Mouse (Mus musculus) MEL (cell line): ENCODE measurements at regions not wholly inside any gene's neighbourhood (a gene's known extent, or its start where the extent isn't known, plus 50 kb on each side); places are given as distances from the start of the nearest gene placed in this dataset.

Experiments
- DNase-seq: peaks from one replicate; pipeline ENCODE4 v3.0.0; 2011; ENCODE audit warnings: low read depth, low spot score
- H3K27ac ChIP-seq: 2 replicates; pipeline ENCODE4 v1.5.1; 2012; ENCODE audit warnings: low read depth, mild to moderate bottlenecking, control low read depth, low read length, moderate library complexity; ENCODE audit not compliant: control insufficient read depth
- H3K27me3 ChIP-seq, 2 experiments: fragments of 150-350 bp in 1 of 2; sonication (generic) in 1 of 2; 2 replicates each; pipeline ENCODE4 v1.6.1; 2012; ENCODE audit warnings: low read length in 2 of 2, mild to moderate bottlenecking in 2 of 2, improper control_type of control experiment in 1 of 2, moderate library complexity in 1 of 2; ENCODE audit not compliant: insufficient read depth in 2 of 2, control insufficient read depth in 1 of 2
- H3K36me3 ChIP-seq, 2 experiments: 2 replicates each; pipeline ENCODE4 v1.6.1; 2012 to 2014; ENCODE audit warnings: low read length in 2 of 2, improper control_type of control experiment in 1 of 2, inconsistent platforms in 1 of 2, mild to moderate bottlenecking in 1 of 2; ENCODE audit not compliant: insufficient read depth in 2 of 2, control insufficient read depth in 1 of 2
- H3K4me1 ChIP-seq, 2 experiments: fragments of 150-350 bp in 1 of 2; sonication (generic) in 1 of 2; 2 replicates each; pipeline ENCODE4 v1.6.1; 2012; ENCODE audit warnings: low read length in 2 of 2, improper control_type of control experiment in 1 of 2, mild to moderate bottlenecking in 1 of 2; ENCODE audit not compliant: insufficient read depth in 2 of 2, control insufficient read depth in 1 of 2
- H3K4me3 ChIP-seq, 2 experiments: fragments of 150-350 bp in 1 of 2; sonication (generic) in 1 of 2; 2 replicates each; pipeline ENCODE4 v1.5.1; 2012; ENCODE audit warnings: low read depth in 2 of 2, low read length in 2 of 2, mild to moderate bottlenecking in 2 of 2, moderate library complexity in 2 of 2, control low read depth in 1 of 2, improper control_type of control experiment in 1 of 2; ENCODE audit not compliant: control insufficient read depth in 1 of 2, insufficient read depth in 1 of 2
- H3K79me2 ChIP-seq: 2 replicates; pipeline ENCODE4 v1.6.1; 2012; ENCODE audit warnings: mild to moderate bottlenecking, low read length, moderate library complexity; ENCODE audit not compliant: control insufficient read depth, poor library complexity, insufficient read depth
- H3K9ac ChIP-seq: 2 replicates; pipeline ENCODE4 v1.6.1; 2012; ENCODE audit warnings: low read depth, mild to moderate bottlenecking, control low read depth, low read length, moderate library complexity; ENCODE audit not compliant: control insufficient read depth, poor library complexity, severe bottlenecking
- H3K9me3 ChIP-seq: fragments of 150-350 bp; sonication (generic); replicated peaks from 2 replicates; pipeline ENCODE4 v1.6.1; 2012; ENCODE audit warnings: mild to moderate bottlenecking, low read length, improper control_type of control experiment, moderate library complexity; ENCODE audit not compliant: insufficient read depth
- BHLHE40 ChIP-seq: IDR thresholded peaks from 2 replicates; pipeline ENCODE4 v1.6.1; 2012; ENCODE audit warnings: low read depth, mild to moderate bottlenecking, inconsistent platforms, low read length, improper control_type of control experiment, borderline replicate concordance
- CHD1 ChIP-seq: IDR thresholded peaks from 2 replicates; pipeline ENCODE4 v1.6.1; 2012; ENCODE audit warnings: low read depth, mild to moderate bottlenecking, inconsistent platforms, low read length, improper control_type of control experiment
- ELF1 ChIP-seq: IDR thresholded peaks from 2 replicates; pipeline ENCODE4 v1.6.1; 2014; ENCODE audit warnings: low read depth, mild to moderate bottlenecking, inconsistent platforms, low read length, improper control_type of control experiment, moderate library complexity
- EP300 ChIP-seq, 2 experiments: IDR thresholded peaks; 2 replicates each; pipeline ENCODE4 v1.6.1; 2011; ENCODE audit warnings: improper control_type of control experiment in 2 of 2, low read length in 2 of 2, low read depth in 1 of 2, mild to moderate bottlenecking in 1 of 2
- ETS1 ChIP-seq: IDR thresholded peaks from 2 replicates; pipeline ENCODE4 v1.6.1; 2012; ENCODE audit warnings: low read depth, mild to moderate bottlenecking, inconsistent platforms, low read length, improper control_type of control experiment, moderate library complexity
- GATA1 ChIP-seq: IDR thresholded peaks from 2 replicates; pipeline ENCODE4 v1.6.1; 2011; ENCODE audit warnings: low read depth, low read length, improper control_type of control experiment
- HCFC1 ChIP-seq: IDR thresholded peaks from 2 replicates; pipeline ENCODE4 v1.6.1; 2012; ENCODE audit warnings: low read depth, mild to moderate bottlenecking, inconsistent platforms, low read length, improper control_type of control experiment, moderate library complexity
- KAT2A ChIP-seq: conservative IDR thresholded peaks from 2 replicates; pipeline ENCODE4 v1.6.1; 2012; ENCODE audit warnings: low read depth, low read length, improper control_type of control experiment, inconsistent platforms
- MAFK ChIP-seq: IDR thresholded peaks from 2 replicates; pipeline ENCODE4 v1.6.1; 2011; ENCODE audit warnings: low read depth, mild to moderate bottlenecking, low read length, improper control_type of control experiment, borderline replicate concordance
- MAZ ChIP-seq: IDR thresholded peaks from 2 replicates; pipeline ENCODE4 v1.6.1; 2012; ENCODE audit warnings: low read depth, mild to moderate bottlenecking, inconsistent platforms, low read length, improper control_type of control experiment
- MXI1 ChIP-seq: IDR thresholded peaks from 2 replicates; pipeline ENCODE4 v1.6.1; 2011; ENCODE audit warnings: mild to moderate bottlenecking, low read depth, low read length, improper control_type of control experiment
- POLR2A ChIP-seq, 2 experiments: IDR thresholded peaks; 2 replicates each; pipeline ENCODE4 v1.6.1; 2011 to 2012; ENCODE audit warnings: low read length in 2 of 2, mild to moderate bottlenecking in 2 of 2, control low read depth in 1 of 2, improper control_type of control experiment in 1 of 2, low read depth in 1 of 2, moderate library complexity in 1 of 2; ENCODE audit not compliant: control insufficient read depth in 1 of 2, insufficient read depth in 1 of 2, poor library complexity in 1 of 2
- POLR2AphosphoS2 ChIP-seq: IDR thresholded peaks from 2 replicates; pipeline ENCODE4 v1.6.1; 2011; ENCODE audit warnings: low read length, improper control_type of control experiment
- SIN3A ChIP-seq: IDR thresholded peaks from 2 replicates; pipeline ENCODE4 v1.6.1; 2012; ENCODE audit warnings: low read length, improper control_type of control experiment, inconsistent platforms
- SMC3 ChIP-seq: IDR thresholded peaks from 2 replicates; pipeline ENCODE4 v1.6.1; 2011; ENCODE audit warnings: low read depth, low read length, improper control_type of control experiment
- TAL1 ChIP-seq: IDR thresholded peaks from 2 replicates; pipeline ENCODE4 v1.6.1; 2012; ENCODE audit warnings: mild to moderate bottlenecking, inconsistent platforms, low read length, moderate library complexity, mixed read lengths
- TCF12 ChIP-seq: IDR thresholded peaks from 2 replicates; pipeline ENCODE4 v1.6.1; 2014; ENCODE audit warnings: low read depth, mild to moderate bottlenecking, inconsistent platforms, low read length, improper control_type of control experiment, moderate library complexity
- USF1 ChIP-seq: IDR thresholded peaks from 2 replicates; pipeline ENCODE4 v1.6.1; 2014; ENCODE audit warnings: low read depth, mild to moderate bottlenecking, inconsistent platforms, low read length, improper control_type of control experiment, moderate library complexity
- ZC3H11A ChIP-seq: IDR thresholded peaks from 2 replicates; pipeline ENCODE4 v1.6.1; 2012; ENCODE audit warnings: low read depth, mild to moderate bottlenecking, inconsistent platforms, low read length, improper control_type of control experiment
- ZKSCAN1 ChIP-seq: IDR thresholded peaks from 2 replicates; pipeline ENCODE4 v1.6.1; 2012; ENCODE audit warnings: low read depth, mild to moderate bottlenecking, inconsistent platforms, low read length, improper control_type of control experiment, moderate library complexity
- ZMIZ1 ChIP-seq: IDR thresholded peaks from 2 replicates; pipeline ENCODE4 v1.6.1; 2012; ENCODE audit warnings: low read depth, mild to moderate bottlenecking, inconsistent platforms, low read length, improper control_type of control experiment, moderate library complexity
- ZNF384 ChIP-seq: IDR thresholded peaks from 2 replicates; pipeline ENCODE4 v1.6.1; 2012; ENCODE audit warnings: low read depth, mild to moderate bottlenecking, inconsistent platforms, low read length, improper control_type of control experiment

DNA sequence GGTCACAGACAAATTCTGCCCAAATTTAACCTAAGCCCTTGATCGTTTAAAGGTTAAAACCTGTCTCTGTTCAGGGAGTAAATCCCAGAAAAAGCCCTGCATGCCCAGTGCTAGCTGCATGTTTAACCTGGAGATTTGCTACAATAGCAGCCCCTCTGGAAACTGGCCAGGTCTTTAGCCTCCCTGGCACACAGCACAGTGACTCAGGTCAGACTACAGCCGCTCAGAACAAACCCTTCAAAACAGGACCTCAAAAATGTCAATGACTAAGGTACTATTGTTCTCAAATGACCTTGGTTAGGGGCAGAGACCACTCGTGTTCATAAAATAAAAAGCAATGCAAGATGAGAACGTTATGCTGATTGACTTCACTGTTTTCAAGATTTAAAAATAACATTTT lies 101.8 kb upstream of the Ccn2 start:
- TF ChIP-seq MAFK (no peak), ELF1 (no peak), MXI1 (no peak), CHD1 (no peak), HCFC1 (no peak), ZNF384 (no peak), SMC3 (no peak), ZMIZ1 (no peak), MAZ (no peak), POLR2AphosphoS2 (no peak), BHLHE40 (no peak), ZKSCAN1 (no peak), ZC3H11A (no peak), USF1 (no peak)
- H3K36me3 ChIP-seq: no peaks in the 10 kb centered on the region; a peak in 2 of 4 replicates
- H3K79me2 ChIP-seq: no peaks in the 10 kb centered on the region
- no peak overlapping the region for H3K27ac ChIP-seq
- no peak overlapping the region for H3K9ac ChIP-seq
- H3K4me3 ChIP-seq: no peak overlapping the region
- H3K4me1 ChIP-seq: peaks cover 0 to 4% of the 10 kb centered on the region in 2 experiments; a peak in 1 of 4 replicates
- no peaks in the 10 kb centered on the region for H3K9me3 ChIP-seq
- H3K27me3 ChIP-seq: no peaks in the 10 kb centered on the region
- peak; percentile 5 for DNase-seq

DNA sequence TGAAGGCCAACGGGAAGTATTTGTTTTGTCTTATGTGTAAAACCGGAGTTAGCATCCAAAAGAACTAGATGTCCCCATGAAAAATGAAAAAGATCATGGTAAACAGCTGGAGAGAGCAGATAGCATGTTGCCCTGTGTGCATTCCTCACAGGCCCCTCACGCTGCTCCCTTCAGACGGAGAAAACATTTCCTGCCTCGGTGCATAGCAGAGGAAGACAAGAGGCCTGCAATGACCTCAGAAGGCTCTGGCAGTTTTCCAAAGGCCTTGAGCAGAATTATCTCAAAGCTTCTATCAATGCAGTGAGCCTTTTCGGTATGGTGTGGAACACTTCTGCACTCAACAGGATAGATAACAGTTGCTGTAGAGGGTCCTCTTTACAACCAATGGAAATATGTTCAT lies 101.3 kb upstream of the Ccn2 start:
- DNase-seq: peak; percentile 59
- no peak overlapping the region for H3K9ac ChIP-seq
- no peaks in the 10 kb centered on the region; a peak in 2 of 4 replicates for H3K36me3 ChIP-seq
- TF ChIP-seq SIN3A (no peak), TAL1 (peak; percentile 7; the same call in 1 of the 2 replicates), TCF12 (0 out of 2 replicates have a peak, but pooled peaks have one; percentile 21), CHD1 (no peak), MAZ (no peak), BHLHE40 (no peak), POLR2A (IDR thresholded peaks at IDR 0.05; ENCODE audit: control insufficient read depth in 1 of 2, insufficient read depth in 1 of 2, low read depth in 1 of 2, low read length in 2 of 2, poor library complexity in 1 of 2) (no peak), ETS1 (peak; percentile 46), EP300 (IDR thresholded peaks at IDR 0.05; ENCODE audit: low read depth in 1 of 2, low read length in 2 of 2) (peak; percentile 43 to 56; a peak in 3 of 4 replicates), MAFK (no peak), GATA1 (peak; percentile 61), KAT2A (no peak)
- TF ChIP-seq, all 39 proteins: peak for 5
- H3K27ac ChIP-seq: no peak overlapping the region
- H3K27me3 ChIP-seq: no peaks in the 10 kb centered on the region
- H3K4me1 ChIP-seq: peaks cover 0 to 4% of the 10 kb centered on the region in 2 experiments; a peak in 1 of 4 replicates
- no peaks in the 10 kb centered on the region for H3K79me2 ChIP-seq
- H3K9me3 ChIP-seq: no peaks in the 10 kb centered on the region
- H3K4me3 ChIP-seq: peak overlapping the region; percentile 20 to 33; a peak in 3 of 4 replicates
